Mouse (Mus musculus) megakaryocyte, embryonic 14.5 days (primary cell): ENCODE measurements around the gene Cplx2.

Experiments
- FLI1 ChIP-seq: IDR thresholded peaks from 2 replicates; pipeline ENCODE4 v1.6.1; 2012; ENCODE audit warnings: low read length, inconsistent platforms, mixed read lengths
- GATA1 ChIP-seq: IDR thresholded peaks from 3 replicates; pipeline ENCODE4 v1.6.1; 2012; ENCODE audit warnings: mixed read lengths, low read length, inconsistent platforms, borderline replicate concordance

DNA sequence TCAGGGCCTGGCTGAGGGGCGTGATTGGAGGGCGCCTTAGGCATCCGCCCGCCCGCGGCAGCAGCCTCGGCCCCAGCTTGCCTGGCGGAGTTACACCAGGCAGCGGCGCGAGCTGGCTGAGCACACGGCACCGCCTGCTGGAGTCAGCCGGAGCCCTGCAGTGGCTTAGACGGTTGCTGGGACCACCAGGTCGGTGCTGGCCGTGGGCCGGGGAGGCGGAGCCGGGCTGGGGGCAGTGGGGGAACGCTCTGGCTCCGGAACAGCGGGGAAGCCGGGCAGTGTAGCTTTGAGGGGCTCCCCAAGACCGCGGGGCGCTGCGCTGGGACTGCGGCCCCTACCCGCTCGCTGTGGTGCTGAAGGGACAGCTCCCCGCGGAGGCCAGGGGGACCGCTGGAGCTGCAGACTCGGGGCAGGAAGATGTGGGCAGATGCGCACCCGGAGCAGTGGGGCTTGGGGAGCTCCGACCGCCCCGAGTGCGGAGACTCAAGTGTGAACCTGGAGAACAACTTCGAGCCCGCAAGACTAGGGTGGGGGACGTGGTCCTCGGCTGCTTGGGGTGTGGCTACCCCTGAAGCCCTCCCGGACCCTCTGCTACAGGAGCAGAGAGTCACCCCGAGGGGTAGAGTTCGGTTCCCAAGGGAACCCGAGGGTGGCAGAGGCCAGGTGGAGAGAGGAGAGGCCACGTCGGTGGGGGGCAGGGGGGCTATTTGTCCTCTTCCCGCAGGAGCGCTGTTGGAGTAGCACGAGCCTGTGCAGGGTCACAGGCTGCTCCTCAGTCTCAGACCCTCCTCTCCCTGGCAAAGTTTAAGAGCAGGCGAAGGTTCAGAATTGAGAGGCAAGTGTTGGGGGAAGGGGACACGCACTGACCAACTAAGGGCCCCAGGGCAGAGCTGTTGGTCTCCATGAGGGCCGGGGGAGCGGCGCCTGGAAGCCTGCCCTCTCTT, 510 bp downstream of the Cplx2 start:
- TF ChIP-seq GATA1 (no peak), FLI1 (no peak)
